Mouse (Mus musculus) C2C12 (cell line): ENCODE results near the gene Olfr1314. TPM values are rescaled to one million over a fixed set of nuclear protein-coding genes. Genes with fewer than 3 reads are reported as not detected.

Experiments
- H3K27me3 ChIP-seq: one replicate; pipeline ENCODE4 v1.6.1; 2011; ENCODE audit not compliant: control insufficient read depth, insufficient read depth, insufficient read length
- H3K36me3 ChIP-seq: one replicate; pipeline ENCODE4 v1.6.1; 2011; ENCODE audit not compliant: control insufficient read depth, insufficient read depth
- H3K4me3 ChIP-seq: one replicate; pipeline ENCODE4 v1.5.1; 2011; ENCODE audit warnings: mild to moderate bottlenecking, control low read depth; ENCODE audit not compliant: poor library complexity, insufficient read depth, severe bottlenecking
- H3K79me2 ChIP-seq: one replicate; pipeline ENCODE4 v1.6.1; 2011; ENCODE audit not compliant: control insufficient read depth, insufficient read depth
- H3K79me3 ChIP-seq: one replicate; pipeline ENCODE4 v1.6.1; 2011; ENCODE audit warnings: low read depth, control low read depth
- H3ac ChIP-seq: one replicate; pipeline ENCODE3; 2011; ENCODE audit warnings: low read depth; ENCODE audit not compliant: control insufficient read depth, insufficient read length
- CEBPB ChIP-seq: IDR thresholded peaks from one replicate; pipeline ENCODE4 v1.6.1; 2011; ENCODE audit warnings: low read depth, mild to moderate bottlenecking, control low read depth, moderate library complexity
- CTCF ChIP-seq: IDR thresholded peaks from one replicate; pipeline ENCODE4 v1.5.1; 2011; ENCODE audit not compliant: control insufficient read depth, insufficient read depth, insufficient read length
- FOSL1 ChIP-seq: IDR thresholded peaks from one replicate; pipeline ENCODE4 v1.8.0; 2011; ENCODE audit warnings: mild to moderate bottlenecking, low read length; ENCODE audit not compliant: poor library complexity, insufficient read depth, severe bottlenecking
- MAX ChIP-seq: IDR thresholded peaks from one replicate; pipeline ENCODE4 v1.6.1; 2011; ENCODE audit warnings: mild to moderate bottlenecking, control low read depth
- MYOD1 ChIP-seq: IDR thresholded peaks from one replicate; pipeline ENCODE4 v1.6.1; 2011; ENCODE audit warnings: low read depth; ENCODE audit not compliant: control insufficient read depth, insufficient read length
- MYOG ChIP-seq: IDR thresholded peaks from one replicate; pipeline ENCODE4 v1.6.1; 2011; ENCODE audit not compliant: control insufficient read depth, insufficient read length; ENCODE audit errors: extremely low read depth
- USF1 ChIP-seq: IDR thresholded peaks from one replicate; pipeline ENCODE4 v1.6.1; 2011; ENCODE audit warnings: low read depth, mild to moderate bottlenecking, control low read depth, moderate library complexity
- long read RNA-seq, 2 experiments: library from polyadenylated mRNA; unstranded; transcript quantifications; one replicate each; pipeline ENCODE4 v2.0.0; 2019 to 2020
- polyA plus RNA-seq: library from polyadenylated mRNA; unstranded; fragments of >200 nt; fragmentation: generic; extraction: Trizol; gene quantifications from one replicate; pipeline ENCODE4 v1.2.1, GENCODE M21; 2012; ENCODE audit warnings: missing spikeins

Gene Olfr1314
- polyA plus RNA-seq = not detected
- long read RNA-seq, experiment 1 = 0 reads
- long read RNA-seq, experiment 2 = 0 reads

GRCm38 (mm10) chr2:112096681-112097080 is at the start of gene Olfr1314:
Olfr1314 (minus strand) TSS chr2:112096781.
- Histone ChIP-seq H3ac (no peak within 1 kb of the TSS), H3K79me2 (no peaks in the 10 kb centered on the region)

GRCm38 (mm10) chr2:112140029-112140428 is 43.4 kb upstream of the Olfr1314 start, which contains the start of gene Olfr1317:
Olfr1317 (plus strand) TSS chr2:112140329.
- TF ChIP-seq USF1 (no peak), CTCF (no peak), CEBPB (no peak), MAX (no peak), MYOG (no peak), MYOD1 (no peak), FOSL1 (no peak)
- no peak within 1 kb of the TSS for H3ac ChIP-seq
- no peaks in the 10 kb centered on the region for H3K79me2 ChIP-seq
- H3K27me3 ChIP-seq = no peaks in the 10 kb centered on the region
- H3K4me3 ChIP-seq = no peak within 1 kb of the TSS
- no peaks in the 10 kb centered on the region for H3K79me3 ChIP-seq
- no peaks in the 10 kb centered on the region for H3K36me3 ChIP-seq

More at GRCm38 (mm10) chr2:112096681-112097080, at the start of gene Olfr1314:
- no peak for TF ChIP-seq MYOG
- no peak for TF ChIP-seq MYOD1
- no peak for TF ChIP-seq FOSL1
- TF ChIP-seq MAX = no peak
- TF ChIP-seq USF1 = no peak
- TF ChIP-seq CTCF = no peak
- Histone ChIP-seq H3K27me3 (no peaks in the 10 kb centered on the region), H3K79me3 (no peaks in the 10 kb centered on the region), H3K36me3 (no peaks in the 10 kb centered on the region), H3K4me3 (no peak within 1 kb of the TSS)

- Histone ChIP-seq H3K79me2 (no peaks in the 10 kb centered on the region), H3K4me3 (no peak within 1 kb of the TSS), H3ac (no peak within 1 kb of the TSS), H3K36me3 (no peaks in the 10 kb centered on the region), H3K27me3 (no peaks in the 10 kb centered on the region), H3K79me3 (no peaks in the 10 kb centered on the region)
- TF ChIP-seq FOSL1 (no peak), MYOD1 (no peak), MAX (no peak), USF1 (no peak), MYOG (no peak), CEBPB (no peak), CTCF (no peak)
Measured at GRCm38 (mm10) chr2:112134877-112135276, 38.3 kb upstream of the Olfr1314 start, which contains the start of gene Olfr1316. Olfr1316 (minus strand) TSS chr2:112134977.

- Histone ChIP-seq H3K79me3 (no peaks in the 10 kb centered on the region), H3K27me3 (no peaks in the 10 kb centered on the region), H3K36me3 (no peaks in the 10 kb centered on the region), H3K4me3 (no peak within 1 kb of the TSS), H3ac (no peak within 1 kb of the TSS), H3K79me2 (no peaks in the 10 kb centered on the region)
- TF ChIP-seq MAX (no peak), MYOD1 (no peak), MYOG (no peak), CTCF (no peak), USF1 (no peak), FOSL1 (no peak), CEBPB (no peak)
Measured at GRCm38 (mm10) chr2:112115340-112115739, 18.8 kb upstream of the Olfr1314 start, which contains the start of gene Olfr1315-ps1. Olfr1315-ps1 (minus strand) TSS chr2:112115440.

GRCm38 (mm10) chr2:112077743-112078142 is 18.8 kb downstream of the Olfr1314 start, which contains the start of gene Olfr1313:
Olfr1313 (minus strand) TSS chr2:112077843.
- H3K79me3 ChIP-seq = no peaks in the 10 kb centered on the region
- H3K4me3 ChIP-seq = no peak within 1 kb of the TSS
- H3K79me2 ChIP-seq = no peaks in the 10 kb centered on the region
- no peak within 1 kb of the TSS for H3ac ChIP-seq
- TF ChIP-seq CTCF (no peak), MAX (no peak), MYOD1 (no peak), USF1 (no peak), FOSL1 (no peak), MYOG (no peak), CEBPB (no peak)
- no peaks in the 10 kb centered on the region for H3K36me3 ChIP-seq
- H3K27me3 ChIP-seq = no peaks in the 10 kb centered on the region

GRCm38 (mm10) chr2:112050138-112050537 is 46.4 kb downstream of the Olfr1314 start, which contains the start of gene Olfr1312:
Olfr1312 (minus strand) TSS chr2:112050238.
- Histone ChIP-seq H3K4me3 (no peak within 1 kb of the TSS), H3K27me3 (no peaks in the 10 kb centered on the region), H3K79me2 (no peaks in the 10 kb centered on the region), H3ac (no peak within 1 kb of the TSS), H3K36me3 (no peaks in the 10 kb centered on the region), H3K79me3 (no peaks in the 10 kb centered on the region)
- TF ChIP-seq CEBPB (no peak), FOSL1 (no peak), CTCF (no peak), MYOD1 (no peak), MYOG (no peak), USF1 (no peak), MAX (no peak)

Other genes starting within 250 kb of the Olfr1314 start
- not detected for gene Olfr1305, start 219.6 kb downstream of the Olfr1314 start, polyA plus RNA-seq
- gene Olfr1306, start 180.5 kb downstream of the Olfr1314 start, polyA plus RNA-seq = not detected
- not detected for gene Olfr1307, start 147.3 kb downstream of the Olfr1314 start, polyA plus RNA-seq
- not detected for gene Olfr1308, start 131.8 kb downstream of the Olfr1314 start, polyA plus RNA-seq
- gene Olfr1309, start 106.5 kb downstream of the Olfr1314 start, polyA plus RNA-seq = not detected
- gene Olfr1310, start 84.1 kb downstream of the Olfr1314 start, polyA plus RNA-seq = not detected
- gene Olfr1311, start 72.4 kb downstream of the Olfr1314 start, polyA plus RNA-seq = not detected
- gene Olfr1312, start 46.5 kb downstream of the Olfr1314 start, polyA plus RNA-seq = not detected
- not detected for gene Olfr1313, start 18.9 kb downstream of the Olfr1314 start, polyA plus RNA-seq
- not detected for gene Olfr1315-ps1, start 18.7 kb upstream of the Olfr1314 start, polyA plus RNA-seq
- gene Olfr1316, start 38.2 kb upstream of the Olfr1314 start, polyA plus RNA-seq = not detected
- not detected for gene Olfr1317, start 43.5 kb upstream of the Olfr1314 start, polyA plus RNA-seq
- gene Olfr1318, start 57.4 kb upstream of the Olfr1314 start, polyA plus RNA-seq = 0.02 TPM
- 28.0 TPM for gene Lpcat4, start 142.7 kb upstream of the Olfr1314 start, polyA plus RNA-seq
- 0.02 TPM for gene Nutm1, start 162.5 kb upstream of the Olfr1314 start, polyA plus RNA-seq
- gene Nop10, start 165.1 kb upstream of the Olfr1314 start, polyA plus RNA-seq = 139 TPM
- gene Slc12a6, start 169.0 kb upstream of the Olfr1314 start, polyA plus RNA-seq = 4.4 TPM
- gene Gm21985, start 169.5 kb upstream of the Olfr1314 start, polyA plus RNA-seq = not detected